8 mouse cellular contexts compared by ENCODE assay signal in genomic region chr16:42190114-42191045, GRCm38 (mm10).
DNase-seq lines count a peak whose midpoint lies in the region; ATAC-seq and TF ChIP-seq lines count a peak whose summit lies in the region.

No protein-coding gene starts in this region.

- peak; percentile 95 for ATAC-seq in forebrain, embryonic 15.5 days (replicated peaks)
- ATAC-seq in neutrophil, adult 5-6 weeks (ENCODE audit: extremely low read depth, insufficient number of reproducible peaks, low FRiP score, poor library complexity, severe bottlenecking): peak; percentile 83

- TF ChIP-seq CTCF in E14TG2a.4 (conservative IDR thresholded peaks at IDR 0.05; ENCODE audit: low read length): peak; percentile 25; the same call in 1 of the 2 replicates

- no peaks in the 10 kb centered on the region for H3K9me3 ChIP-seq in E14TG2a.4 (ENCODE audit: low read length)
- H3K9me3 ChIP-seq in forebrain, embryonic 15.5 days: no peaks in the 10 kb centered on the region

- H3K4me1 ChIP-seq in E14TG2a.4 (replicated peaks; ENCODE audit: low read depth, low read length): peaks cover 16% of the 10 kb centered on the region
- peaks cover 19% of the 10 kb centered on the region for H3K4me1 ChIP-seq in forebrain, embryonic 15.5 days

- H3K9ac ChIP-seq in forebrain, embryonic 15.5 days (replicated peaks): peak overlapping the region; percentile 89

- H3K36me3 ChIP-seq in E14TG2a.4 (ENCODE audit: insufficient read depth, low read length): no peaks in the 10 kb centered on the region
- no peaks in the 10 kb centered on the region for H3K36me3 ChIP-seq in forebrain, embryonic 15.5 days

- intact Hi-C loops in heart, postnatal 25 days (cut with DNase I): loop anchor here (2.0 kb wide), 1 partner anchor 592 kb away; no protein-coding TSS in a partner anchor

- peaks cover 26% of the 10 kb centered on the region for H3K27me3 ChIP-seq in E14TG2a.4 (ENCODE audit: insufficient read depth, low read length)
- H3K27me3 ChIP-seq in forebrain, embryonic 15.5 days: no peaks in the 10 kb centered on the region

- 1% methylated on average over 44 of the region's 44 CpGs for WGBS in forebrain, embryonic 15.5 days

- peak overlapping the region; percentile 94 for H3K4me2 ChIP-seq in forebrain, embryonic 15.5 days (replicated peaks)

- H3K4me3 ChIP-seq in E14TG2a.4 (replicated peaks; ENCODE audit: low read length): peak overlapping the region; percentile 84
- H3K4me3 ChIP-seq in forebrain, embryonic 15.5 days: peak overlapping the region; percentile 59

- peak; percentile 83 for DNase-seq in cerebellum, adult 11-12 months
- DNase-seq in heart, postnatal 25 days (ENCODE audit: low spot score): peak; percentile 85
- DNase-seq in layer of hippocampus, adult 18-20 months (ENCODE audit: low spot score in 2 of 2): peak; percentile 88 to 92
- DNase-seq in lung, adult 18-20 months: peak; percentile 86 to 89
- peak; percentile 80 for DNase-seq in testis, postnatal 14 days (ENCODE audit: low spot score)

- H3K27ac ChIP-seq in forebrain, embryonic 15.5 days (replicated peaks): peak overlapping the region; percentile 99

Comparison
In these comparisons a context has a peak if more than half of its experiments do, and no peak if none do; other contexts are left out.
1. Peak in every context shown above with its lines: DNase-seq, ATAC-seq, H3K4me3 ChIP-seq and H3K27ac ChIP-seq.